Mouse (Mus musculus) embryonic facial prominence, embryonic 11.5 days (tissue): Measurements from ENCODE around the gene Lrrc58. TPM values are rescaled to one million over a fixed set of nuclear protein-coding genes. Genes with fewer than 3 reads are reported as not detected.
A peak's percentile ranks its signal among the peaks of the same experiment; 100 is the strongest.

Source experiments
- ATAC-seq: fragments of 200-750 bp; cut with Nextera tagmentation; replicated peaks from 2 replicates; pipeline ENCODE4 v1.8.0; 2017; ENCODE audit warnings: low read depth; ENCODE audit not compliant: insufficient number of reproducible peaks, low FRiP score, low TSS enrichment
- DNase-seq: peaks from one replicate; pipeline ENCODE4 v3.0.0-alpha.2; 2015; ENCODE audit warnings: low spot score
- H3K27ac ChIP-seq: fragments of 300-500 bp; sonication (generic); replicated peaks from 2 replicates; pipeline ENCODE4 v1.5.1; 2014; ENCODE audit warnings: mild to moderate bottlenecking, low read depth, low read length, control low read depth
- H3K27me3 ChIP-seq: fragments of 300-500 bp; sonication (generic); 2 replicates; pipeline ENCODE4 v1.6.1; 2014; ENCODE audit warnings: mild to moderate bottlenecking, low read length, moderate library complexity, mixed read lengths; ENCODE audit not compliant: control insufficient read depth, insufficient read depth
- H3K36me3 ChIP-seq: fragments of 300-500 bp; sonication (generic); replicated peaks from 2 replicates; pipeline ENCODE4 v1.6.1; 2014; ENCODE audit warnings: low read depth, mild to moderate bottlenecking, low read length, moderate library complexity, mixed read lengths; ENCODE audit not compliant: control insufficient read depth, insufficient read depth
- H3K4me1 ChIP-seq: fragments of 300-500 bp; sonication (generic); 2 replicates; pipeline ENCODE4 v1.6.1; 2014; ENCODE audit warnings: low read length, mixed read lengths; ENCODE audit not compliant: control insufficient read depth, insufficient read depth
- H3K4me2 ChIP-seq: fragments of 300-500 bp; sonication (generic); 2 replicates; pipeline ENCODE4 v1.6.1; 2014; ENCODE audit warnings: low read depth, mild to moderate bottlenecking, control low read depth, low read length, moderate library complexity
- H3K4me3 ChIP-seq: fragments of 300-500 bp; sonication (generic); 2 replicates; pipeline ENCODE4 v1.5.1; 2014; ENCODE audit warnings: low read depth, low read length, control low read depth
- H3K9ac ChIP-seq: fragments of 300-500 bp; sonication (generic); replicated peaks from 2 replicates; pipeline ENCODE4 v1.6.1; 2014; ENCODE audit warnings: mild to moderate bottlenecking, control low read depth, low read length
- H3K9me3 ChIP-seq: fragments of 300-500 bp; sonication (generic); replicated peaks from 2 replicates; pipeline ENCODE4 v1.6.1; 2016; ENCODE audit warnings: mild to moderate bottlenecking, low read length, inconsistent platforms, mixed read lengths; ENCODE audit not compliant: control insufficient read depth
- WGBS: fragments of 180-500 bp; shearing (Covaris S2); extraction: QIAGEN DNeasy Blood & Tissue Kit; methylation state at CpG from one replicate; pipeline ENCODE4 v1.1.7; 2014; 5-methylcytosine and 5-hydroxymethylcytosine counted together
- polyA plus RNA-seq: library from polyadenylated mRNA; unstranded; fragments of >200 nt; fragmentation: Nextera tagmentation; extraction: Ambion mirVana; gene quantifications from 2 replicates; pipeline ENCODE4 v1.2.1, GENCODE M21; 2014

The Lrrc58 gene
- polyA plus RNA-seq, 1 experiment from 2014 or later: 62.9 TPM

DNA sequence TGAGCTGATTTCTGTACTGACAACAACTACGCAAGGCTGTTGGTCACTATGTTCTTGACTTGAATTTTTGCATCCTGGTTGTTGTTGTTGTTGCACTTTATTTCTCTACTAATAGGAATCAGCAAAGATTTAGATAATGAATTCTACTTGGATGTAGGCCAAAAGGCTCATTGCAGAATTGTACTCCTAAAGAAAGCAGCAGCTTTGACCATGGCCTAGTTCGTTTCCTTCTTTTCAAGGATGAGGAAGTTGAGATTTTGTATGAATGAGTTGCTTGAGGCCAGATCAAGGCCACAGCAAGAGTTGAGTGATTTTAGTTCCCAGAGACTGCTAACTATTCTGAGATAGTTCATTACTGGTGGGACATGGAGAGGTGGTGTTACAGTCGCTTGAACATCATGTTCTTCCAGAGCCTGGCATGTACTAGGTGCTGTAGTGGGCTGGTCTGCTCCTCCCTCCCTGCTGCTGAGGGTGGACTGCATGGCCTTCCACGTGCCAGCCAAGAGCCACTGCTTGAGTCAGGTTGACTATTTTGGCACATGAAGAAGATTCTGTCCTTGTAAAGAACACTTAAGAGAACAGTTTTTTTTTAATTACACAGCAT, 3.0 kb downstream of the Lrrc58 start:
- ATAC-seq (no peak), DNase-seq (no peak)
- Histone ChIP-seq H3K4me1 (no peaks in the 10 kb centered on the region), H3K9ac (no peak overlapping the region), H3K27ac (no peak overlapping the region), H3K36me3 (no peaks in the 10 kb centered on the region), H3K4me2 (no peak overlapping the region), H3K27me3 (no peaks in the 10 kb centered on the region), H3K4me3 (no peak overlapping the region), H3K9me3 (no peaks in the 10 kb centered on the region)
- WGBS: 95% methylated on average over 4 of the region's 4 CpGs

DNA sequence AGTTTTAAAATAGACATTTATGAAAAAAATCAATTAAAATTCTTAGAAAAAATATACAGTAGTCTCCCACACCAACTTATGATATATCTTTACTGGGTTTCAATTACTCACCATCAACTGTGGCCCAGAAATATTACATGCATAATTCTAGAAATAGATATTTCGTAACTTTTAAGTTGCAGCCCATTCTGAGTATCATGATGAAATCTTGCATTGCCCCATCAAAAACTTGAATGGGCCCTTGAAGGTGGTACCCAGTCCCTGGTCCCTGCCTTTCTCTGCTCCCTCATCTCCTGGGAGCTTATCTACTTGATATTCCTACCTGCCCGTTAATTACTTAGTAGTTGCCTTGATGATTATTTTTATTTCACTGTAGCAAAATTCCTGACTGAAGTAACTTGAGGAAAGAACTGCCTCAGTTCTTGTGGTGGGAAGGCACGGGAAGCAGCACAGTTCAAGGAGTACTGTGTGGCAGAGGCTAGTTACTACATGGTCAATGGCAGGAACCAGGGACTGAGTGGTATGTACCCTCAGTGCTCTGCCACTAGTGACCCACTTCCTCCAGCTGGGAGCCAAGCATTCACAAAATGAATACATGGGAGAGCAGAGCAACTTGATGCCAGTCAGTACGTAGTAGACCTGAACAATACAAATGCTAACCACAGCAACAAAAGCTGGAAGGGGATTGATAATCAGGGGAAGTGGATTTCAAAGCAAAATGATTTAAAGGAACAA, 6.5 kb downstream of the Lrrc58 start:
- Histone ChIP-seq H3K4me2 (no peak overlapping the region), H3K9me3 (no peaks in the 10 kb centered on the region), H3K4me1 (no peaks in the 10 kb centered on the region), H3K27ac (no peak overlapping the region), H3K9ac (no peak overlapping the region), H3K27me3 (no peaks in the 10 kb centered on the region), H3K36me3 (no peaks in the 10 kb centered on the region; the same call in 1 of the 2 replicates), H3K4me3 (no peak overlapping the region)
- DNase-seq: no peak
- WGBS: 86% methylated on average over 4 of the region's 4 CpGs
- no peak for ATAC-seq

DNA sequence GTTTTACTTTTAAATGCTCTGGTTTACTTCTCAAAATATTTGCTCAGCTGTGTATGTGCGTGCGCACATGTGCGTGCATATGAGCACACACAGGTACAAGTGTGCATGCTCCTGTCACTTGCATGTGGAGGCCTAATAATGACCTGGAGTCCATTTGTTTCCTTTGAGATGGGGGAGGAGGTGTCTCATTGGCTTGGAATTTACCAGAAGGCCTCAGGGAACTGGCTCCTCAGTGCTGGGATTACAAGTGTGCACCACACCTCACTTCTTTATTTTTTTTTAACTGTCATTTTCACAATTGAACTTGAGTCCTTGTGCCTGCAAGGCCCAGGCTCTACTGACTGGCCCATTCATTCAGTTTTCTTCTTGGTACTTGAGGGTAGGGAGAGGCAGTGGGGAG, 9.2 kb downstream of the Lrrc58 start:
- Histone ChIP-seq H3K4me2 (no peak overlapping the region), H3K27ac (no peak overlapping the region), H3K9me3 (no peaks in the 10 kb centered on the region), H3K4me3 (no peak overlapping the region), H3K27me3 (no peaks in the 10 kb centered on the region), H3K36me3 (no peaks in the 10 kb centered on the region; the same call in 1 of the 2 replicates), H3K9ac (no peak overlapping the region), H3K4me1 (no peaks in the 10 kb centered on the region)
- DNase-seq (no peak), ATAC-seq (no peak)
- 99% methylated on average over 3 of the region's 3 CpGs for WGBS

DNA sequence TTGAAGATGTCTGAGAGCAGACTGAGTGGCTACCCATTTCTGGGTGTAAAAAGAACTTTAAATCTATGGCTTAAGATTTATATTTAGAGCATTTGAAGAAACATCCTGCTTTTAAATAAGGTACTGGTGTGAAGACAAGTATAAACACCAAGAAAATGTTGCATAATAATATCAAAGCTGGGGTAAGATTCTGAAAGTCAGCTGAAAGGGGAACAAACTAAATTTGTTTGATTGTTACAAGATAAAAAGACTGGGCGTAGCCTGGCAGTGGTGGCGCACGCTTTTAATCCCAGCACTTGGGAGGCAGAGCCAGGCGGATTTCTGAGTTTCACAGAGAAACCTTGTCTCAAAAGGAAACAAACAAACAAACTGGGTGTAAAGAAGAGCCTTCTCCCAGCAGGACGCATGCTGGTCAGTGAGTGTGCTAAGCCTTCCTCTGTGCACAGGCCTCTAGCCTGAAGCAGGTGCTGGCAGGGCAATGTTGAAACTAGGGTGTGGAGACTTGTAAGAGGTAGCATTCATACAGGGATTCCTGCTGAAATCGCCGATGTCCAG, 10.8 kb downstream of the Lrrc58 start:
- ATAC-seq: no peak
- Histone ChIP-seq H3K4me1 (no peaks in the 10 kb centered on the region), H3K36me3 (no peaks in the 10 kb centered on the region; the same call in 1 of the 2 replicates)

DNA sequence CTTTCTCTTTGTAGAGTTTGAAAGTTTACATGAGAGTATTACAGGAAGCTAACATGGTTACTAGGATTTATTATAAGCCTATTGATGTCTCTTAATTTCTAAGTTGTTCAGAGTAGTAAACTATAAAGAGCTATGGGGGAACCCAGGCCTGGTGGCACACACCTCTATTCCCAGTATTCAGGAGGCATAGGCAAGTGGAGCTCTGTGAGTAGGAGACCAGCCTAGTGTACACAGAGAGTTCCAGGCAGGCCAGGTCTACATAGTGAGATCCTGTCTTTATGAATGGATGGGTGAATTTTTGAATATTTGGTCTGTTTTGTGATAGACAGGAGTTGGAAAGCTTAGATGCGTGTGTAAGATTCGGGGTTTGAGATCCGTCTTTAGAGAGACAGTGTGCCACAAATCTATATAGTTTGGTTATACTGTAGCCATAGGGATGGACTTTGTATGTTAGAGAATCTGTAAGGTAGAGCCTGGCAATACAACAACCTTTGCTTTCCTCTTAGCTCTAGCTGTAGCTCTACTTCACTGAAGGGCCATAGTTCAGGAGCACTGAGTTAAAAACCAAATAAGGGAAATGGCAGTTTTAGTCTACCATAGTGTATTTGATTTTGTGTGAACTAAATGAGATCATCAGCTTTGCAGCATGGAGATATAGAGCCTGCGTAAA, 11.7 kb downstream of the Lrrc58 start:
- Histone ChIP-seq H3K9me3 (no peaks in the 10 kb centered on the region), H3K4me2 (no peak overlapping the region), H3K27me3 (no peaks in the 10 kb centered on the region), H3K9ac (no peak overlapping the region), H3K4me1 (no peaks in the 10 kb centered on the region), H3K4me3 (no peak overlapping the region), H3K27ac (no peak overlapping the region), H3K36me3 (no peaks in the 10 kb centered on the region; the same call in 1 of the 2 replicates)
- DNase-seq: no peak
- 94% methylated on average over 4 of the region's 4 CpGs for WGBS
- ATAC-seq: no peak

More for the DNA sequence above, 10.8 kb downstream of the Lrrc58 start:
- Histone ChIP-seq H3K27me3 (no peaks in the 10 kb centered on the region), H3K9me3 (no peaks in the 10 kb centered on the region), H3K4me2 (no peak overlapping the region), H3K4me3 (no peak overlapping the region), H3K27ac (no peak overlapping the region), H3K9ac (no peak overlapping the region)
- no peak for DNase-seq
- 91% methylated on average over 7 of the region's 7 CpGs for WGBS

DNA sequence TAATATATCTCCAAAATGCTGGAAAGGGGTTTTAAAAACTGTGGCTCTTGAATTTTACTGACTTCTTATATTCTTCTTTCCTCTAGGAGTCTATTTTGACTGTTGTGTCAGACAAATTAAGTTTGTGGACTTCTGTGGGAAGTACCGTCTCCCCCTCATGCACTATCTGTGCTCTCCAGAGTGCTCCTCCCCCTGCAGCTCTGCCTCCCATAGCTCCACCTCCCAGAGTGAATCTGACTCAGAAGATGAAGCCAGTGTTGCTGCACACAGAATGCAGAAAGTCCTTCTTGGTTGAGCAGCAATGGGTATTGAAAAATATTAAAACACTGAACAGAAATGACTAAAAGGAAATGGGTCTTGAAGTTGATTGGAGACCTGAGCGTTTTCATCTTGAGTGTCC, 13.0 kb downstream of the Lrrc58 start:
- WGBS: 90% methylated on average over 2 of the region's 2 CpGs
- no peak for ATAC-seq
- Histone ChIP-seq H3K36me3 (no peaks in the 10 kb centered on the region; the same call in 1 of the 2 replicates), H3K9ac (no peak overlapping the region), H3K4me1 (no peaks in the 10 kb centered on the region), H3K4me3 (no peak overlapping the region), H3K27me3 (no peaks in the 10 kb centered on the region), H3K4me2 (no peak overlapping the region), H3K27ac (no peak overlapping the region), H3K9me3 (no peaks in the 10 kb centered on the region)
- DNase-seq: no peak

DNA sequence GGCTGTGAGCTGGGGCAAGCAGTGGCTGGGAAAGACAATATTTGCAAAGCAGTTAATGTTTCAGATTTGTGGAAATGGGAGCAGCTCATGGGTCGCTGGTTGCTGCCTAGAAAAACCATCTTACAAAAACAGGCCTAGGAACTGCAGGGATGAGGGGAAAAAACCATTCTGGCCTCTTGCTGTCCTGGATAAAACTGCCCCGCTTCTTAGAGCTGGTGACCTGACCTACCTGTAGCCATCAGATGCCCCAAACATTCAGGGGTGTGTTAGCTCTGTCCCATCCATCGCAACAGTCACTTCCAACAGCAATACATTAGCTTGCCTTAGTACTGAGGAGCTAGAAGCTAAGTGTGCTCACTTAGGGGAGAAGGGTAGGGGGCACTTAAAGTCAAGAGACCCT, 20.8 kb downstream of the Lrrc58 start:
- DNase-seq: no peak
- no peak for ATAC-seq
- Histone ChIP-seq H3K4me2 (no peak overlapping the region), H3K36me3 (no peaks in the 10 kb centered on the region; the same call in 1 of the 2 replicates), H3K9ac (no peak overlapping the region), H3K27ac (no peak overlapping the region), H3K9me3 (no peaks in the 10 kb centered on the region), H3K4me3 (no peak overlapping the region), H3K27me3 (no peaks in the 10 kb centered on the region), H3K4me1 (no peaks in the 10 kb centered on the region)
- 90% methylated on average over 3 of the region's 3 CpGs for WGBS

DNA sequence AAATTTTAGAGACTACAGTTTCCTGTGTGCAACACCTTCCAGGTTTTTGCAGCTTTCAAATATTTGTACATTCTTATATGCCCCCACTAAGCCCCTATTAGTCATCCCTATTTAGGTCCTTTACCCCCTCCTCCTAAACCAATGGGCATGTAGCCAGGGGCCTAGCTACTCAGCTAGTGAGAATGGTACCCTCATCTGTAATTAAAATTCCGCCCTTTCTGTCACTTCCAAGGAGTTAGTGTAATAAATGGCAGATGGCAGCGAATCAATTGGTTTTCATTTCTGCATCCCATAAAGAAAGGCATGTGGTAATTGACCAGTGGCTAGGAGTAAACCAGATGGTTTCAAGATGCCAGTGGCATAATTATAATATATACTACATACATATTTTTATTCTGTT, 24.5 kb downstream of the Lrrc58 start:
- H3K36me3 ChIP-seq: no peaks in the 10 kb centered on the region; the same call in 1 of the 2 replicates
- H3K4me2 ChIP-seq: no peak overlapping the region
- H3K9me3 ChIP-seq: no peaks in the 10 kb centered on the region
- H3K27me3 ChIP-seq: no peaks in the 10 kb centered on the region
- H3K27ac ChIP-seq: no peak overlapping the region
- WGBS: 58% methylated on average over 2 of the region's 2 CpGs
- H3K9ac ChIP-seq: no peak overlapping the region
- no peaks in the 10 kb centered on the region for H3K4me1 ChIP-seq
- no peak for ATAC-seq
- peak; percentile 37 for DNase-seq
- H3K4me3 ChIP-seq: no peak overlapping the region
